Mouse (Mus musculus): ENCODE results near the gene Foxa3.

Foxa3 gene

GRCm38 (mm10) chr7:19001066-19001806 lies 22.1 kb downstream of the Foxa3 start:
- no peak for DNase-seq (ENCODE audit: extremely low spot score, low read depth, low spot score)

GRCm38 (mm10) chr7:19000421-19000820 lies 22.9 kb downstream of the Foxa3 start:
- DNase-seq (ENCODE audit: extremely low spot score, low read depth, low spot score), result no peak

DNA sequence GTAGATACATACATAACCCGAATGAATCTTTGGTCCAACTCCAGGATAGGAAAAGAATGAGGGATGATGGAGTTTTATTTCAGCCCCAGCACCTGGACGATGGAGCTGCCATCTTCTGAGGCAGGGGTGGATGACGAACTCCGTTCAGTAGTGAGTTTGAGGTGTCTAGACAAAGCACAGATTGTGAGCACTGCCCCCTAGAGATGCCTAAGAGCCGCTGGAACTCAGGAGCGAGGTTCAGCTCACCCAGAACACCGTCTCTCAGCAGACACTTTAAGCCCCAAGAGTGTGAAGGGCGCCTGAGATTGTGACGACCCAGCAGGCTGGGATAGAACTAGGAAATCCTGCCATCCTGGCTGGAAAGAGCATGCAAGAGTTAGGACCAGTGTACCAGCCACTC lies 24.5 kb downstream of the Foxa3 start:
- no peak for DNase-seq (ENCODE audit: extremely low spot score, low read depth, low spot score)

- no peak for DNase-seq (ENCODE audit: extremely low spot score, low read depth, low spot score)
Measured at GRCm38 (mm10) chr7:18993036-18993435, 30.3 kb downstream of the Foxa3 start.

DNA sequence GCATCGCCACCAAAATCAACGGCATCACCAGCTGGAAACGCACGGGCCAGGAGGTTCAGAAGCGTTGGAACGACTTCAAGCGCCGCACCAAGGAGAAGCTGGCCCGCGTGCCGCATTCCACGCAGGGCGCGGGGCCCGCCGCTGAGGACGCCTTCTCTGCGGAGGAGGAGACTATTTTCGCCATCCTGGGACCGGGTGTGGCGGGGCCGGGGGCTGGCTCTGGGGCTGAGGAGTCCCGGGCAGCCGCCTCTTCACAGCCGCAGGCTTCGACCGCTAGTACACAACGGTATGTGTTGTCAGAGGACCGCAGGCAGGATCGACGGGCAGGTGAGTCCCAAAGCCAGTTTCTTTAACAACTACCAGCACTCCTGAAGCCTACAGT lies 31.1 kb downstream of the Foxa3 start:
- no peak for DNase-seq (ENCODE audit: extremely low spot score, low read depth, low spot score)

- DNase-seq (ENCODE audit: extremely low spot score, low read depth, low spot score), result no peak
Measured at GRCm38 (mm10) chr7:18991660-18992293, 31.6 kb downstream of the Foxa3 start.

DNA sequence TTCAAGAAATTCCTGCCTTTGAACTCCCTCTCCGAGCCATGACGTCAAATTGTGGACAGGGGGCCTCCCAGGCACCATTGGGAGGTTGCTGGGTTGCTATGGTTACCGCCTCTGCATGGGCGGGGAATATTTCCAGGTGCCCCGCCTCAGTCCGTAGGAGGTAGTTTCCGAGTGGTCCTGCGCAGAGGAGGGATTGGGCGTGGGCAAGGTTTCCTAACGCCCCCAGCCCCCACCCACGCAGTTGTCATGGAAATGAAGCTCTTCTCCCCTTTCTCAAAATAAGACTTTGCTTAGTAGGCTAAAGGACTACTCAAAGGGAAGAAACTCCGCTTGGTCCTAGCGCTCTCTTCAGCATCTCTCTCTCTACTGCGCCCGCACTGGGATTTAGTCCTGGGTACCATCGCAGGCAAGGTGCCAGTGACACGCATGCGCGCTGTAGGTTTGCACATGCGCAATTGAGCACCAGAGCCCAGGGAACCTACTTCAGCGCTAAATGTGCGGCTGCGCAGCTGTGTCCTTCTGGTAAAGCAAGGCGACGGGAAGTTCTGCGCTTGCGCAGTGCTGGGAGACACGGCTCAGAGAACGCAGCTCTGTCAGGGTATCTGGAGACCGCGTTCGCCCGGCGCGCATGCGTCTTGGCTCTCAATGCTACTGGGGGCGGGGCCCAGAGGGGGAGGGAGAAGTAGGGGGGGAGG lies 32.6 kb downstream of the Foxa3 start, which contains the start of gene Mypop:
Mypop (plus strand) TSS at position 645 of the 695 bp plus-strand sequence.
- peak; percentile 100 for DNase-seq (ENCODE audit: extremely low spot score, low read depth, low spot score)

- DNase-seq (ENCODE audit: extremely low spot score, low read depth, low spot score), result no peak
Measured at GRCm38 (mm10) chr7:18989995-18990394, 33.3 kb downstream of the Foxa3 start.

DNA sequence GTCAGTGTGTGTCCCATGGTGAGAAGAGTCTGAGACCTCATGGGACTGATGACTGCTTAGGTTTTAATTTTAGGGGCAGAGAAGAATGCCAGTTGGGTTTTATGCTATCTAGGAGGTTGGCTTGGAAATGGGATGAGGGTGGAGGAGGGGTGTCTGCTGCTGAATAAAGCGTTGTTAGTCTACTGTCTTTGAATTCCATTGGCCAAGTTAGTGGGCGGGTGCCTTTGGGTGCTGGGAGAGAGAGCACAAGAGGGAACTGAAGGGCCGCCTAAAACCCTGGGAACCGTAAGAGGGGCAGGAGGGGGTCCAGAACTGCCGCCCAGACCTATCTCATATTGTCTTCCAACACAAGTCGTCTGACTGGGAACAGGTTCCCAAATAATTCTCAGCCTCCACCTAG lies 34.6 kb downstream of the Foxa3 start:
- DNase-seq (ENCODE audit: extremely low spot score, low read depth, low spot score), result no peak

GRCm38 (mm10) chr7:18987747-18988146 lies 35.6 kb downstream of the Foxa3 start:
- DNase-seq (ENCODE audit: extremely low spot score, low read depth, low spot score), result no peak

DNA sequence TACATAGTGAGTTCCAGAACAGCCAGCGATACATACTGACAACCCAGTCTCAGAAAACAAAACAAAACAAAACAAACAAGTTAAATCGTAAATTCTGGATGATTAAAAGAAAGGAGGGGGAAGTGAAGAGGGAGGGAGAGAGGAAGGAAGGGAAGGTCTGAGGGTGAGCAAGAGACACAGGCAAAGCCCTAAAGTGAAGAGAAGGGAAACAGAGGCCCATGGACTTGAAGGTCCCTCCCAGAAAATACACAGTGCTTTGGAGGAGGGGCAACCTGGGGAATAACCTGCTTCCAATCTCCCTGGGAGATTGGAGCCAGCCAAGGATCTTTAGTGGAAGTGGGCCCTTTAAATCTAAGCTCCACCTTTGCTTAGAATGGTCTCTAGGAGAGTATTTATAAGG lies 36.2 kb downstream of the Foxa3 start, which contains the start of gene Nanos2:
Nanos2 (plus strand) TSS at position 301 of the 400 bp plus-strand sequence.
- no peak for DNase-seq (ENCODE audit: extremely low spot score, low read depth, low spot score)

GRCm38 (mm10) chr7:18986503-18986902 lies 36.8 kb downstream of the Foxa3 start:
- no peak for DNase-seq (ENCODE audit: extremely low spot score, low read depth, low spot score)

- DNase-seq (ENCODE audit: extremely low spot score, low read depth, low spot score), result no peak
Measured at GRCm38 (mm10) chr7:18978381-18978780, 45.0 kb downstream of the Foxa3 start.

GRCm38 (mm10) chr7:18970956-18971355 lies 52.4 kb downstream of the Foxa3 start:
- DNase-seq (ENCODE audit: extremely low spot score, low read depth, low spot score), result no peak

- DNase-seq (ENCODE audit: extremely low spot score, low read depth, low spot score), result no peak
Measured at GRCm38 (mm10) chr7:18967603-18968002, 55.7 kb downstream of the Foxa3 start.

GRCm38 (mm10) chr7:18965312-18965711 lies 58.0 kb downstream of the Foxa3 start:
- DNase-seq (ENCODE audit: extremely low spot score, low read depth, low spot score), result no peak

GRCm38 (mm10) chr7:18963294-18963843 lies 60.0 kb downstream of the Foxa3 start:
- no peak for DNase-seq (ENCODE audit: extremely low spot score, low read depth, low spot score)
